Mouse (Mus musculus) embryonic facial prominence, embryonic 13.5 days (tissue): ENCODE results near the gene Slc26a8. TPM values are rescaled to one million over a fixed set of nuclear protein-coding genes. Genes with fewer than 3 reads are reported as not detected.

ENCODE experiments used
- ATAC-seq: fragments of 200-750 bp; cut with Nextera tagmentation; 2 replicates; pipeline ENCODE4 v1.8.0; 2017; ENCODE audit warnings: low read depth; ENCODE audit not compliant: insufficient number of reproducible peaks, insufficient read depth, low FRiP score, low TSS enrichment
- H3K27ac ChIP-seq: fragments of 300-500 bp; sonication (generic); 2 replicates; pipeline ENCODE4 v1.5.1; 2015; ENCODE audit warnings: moderate library complexity, mild to moderate bottlenecking, inconsistent platforms
- H3K27me3 ChIP-seq: fragments of 300-500 bp; sonication (generic); 2 replicates; pipeline ENCODE4 v1.6.1; 2015; ENCODE audit warnings: mild to moderate bottlenecking, inconsistent platforms
- H3K36me3 ChIP-seq: fragments of 300-500 bp; sonication (generic); 2 replicates; pipeline ENCODE4 v1.6.1; 2015; ENCODE audit warnings: mild to moderate bottlenecking, inconsistent platforms
- H3K4me1 ChIP-seq: fragments of 300-500 bp; sonication (generic); 2 replicates; pipeline ENCODE4 v1.6.1; 2015; ENCODE audit warnings: inconsistent platforms
- H3K4me2 ChIP-seq: fragments of 300-500 bp; sonication (generic); 2 replicates; pipeline ENCODE4 v1.6.1; 2015; ENCODE audit warnings: moderate library complexity, mild to moderate bottlenecking, inconsistent platforms
- H3K4me3 ChIP-seq: fragments of 300-500 bp; sonication (generic); 2 replicates; pipeline ENCODE4 v1.5.1; 2015; ENCODE audit warnings: mild to moderate bottlenecking, inconsistent platforms
- H3K9ac ChIP-seq: fragments of 300-500 bp; sonication (generic); 2 replicates; pipeline ENCODE4 v1.6.1; 2015; ENCODE audit warnings: mild to moderate bottlenecking, inconsistent platforms
- H3K9me3 ChIP-seq: fragments of 300-500 bp; sonication (generic); 2 replicates; pipeline ENCODE4 v1.6.1; 2016; ENCODE audit warnings: inconsistent platforms
- WGBS: fragments of 180-500 bp; shearing (Covaris S2); methylation state at CpG from one replicate; pipeline ENCODE4 v1.1.7; 2015; ENCODE audit warnings: mixed read lengths; 5-methylcytosine and 5-hydroxymethylcytosine counted together
- polyA plus RNA-seq: library from polyadenylated mRNA; unstranded; fragments of >200 nt; fragmentation: Nextera tagmentation; extraction: Ambion mirVana; gene quantifications from 2 replicates; pipeline ENCODE4 v1.2.1, GENCODE M21; 2015

Gene Slc26a8
- polyA plus RNA-seq, 1 experiment from 2014 or later, result 0.46 TPM

GRCm38 (mm10) chr17:28635842-28636241, 54.2 kb downstream of the Slc26a8 start:
- no peak overlapping the region for H3K27ac ChIP-seq
- ATAC-seq, result no peak
- H3K9me3 ChIP-seq, result no peaks in the 10 kb centered on the region
- H3K4me3 ChIP-seq, result no peak overlapping the region
- no peak overlapping the region for H3K4me2 ChIP-seq
- WGBS, result 73% methylated on average over 5 of the region's 5 CpGs
- H3K36me3 ChIP-seq, result no peaks in the 10 kb centered on the region
- no peaks in the 10 kb centered on the region for H3K27me3 ChIP-seq
- no peaks in the 10 kb centered on the region for H3K4me1 ChIP-seq
- no peak overlapping the region for H3K9ac ChIP-seq

GRCm38 (mm10) chr17:28629125-28629524, 60.9 kb downstream of the Slc26a8 start:
- H3K27ac ChIP-seq, result no peak overlapping the region
- no peak for ATAC-seq
- no peaks in the 10 kb centered on the region for H3K36me3 ChIP-seq
- no peak overlapping the region for H3K9ac ChIP-seq
- WGBS, result 49% methylated on average over 3 of the region's 3 CpGs
- no peaks in the 10 kb centered on the region for H3K9me3 ChIP-seq
- H3K27me3 ChIP-seq, result no peaks in the 10 kb centered on the region
- no peak overlapping the region for H3K4me3 ChIP-seq
- no peaks in the 10 kb centered on the region for H3K4me1 ChIP-seq
- H3K4me2 ChIP-seq, result no peak overlapping the region

GRCm38 (mm10) chr17:28628248-28629124, 61.5 kb downstream of the Slc26a8 start:
- no peak overlapping the region for H3K9ac ChIP-seq
- H3K9me3 ChIP-seq, result no peaks in the 10 kb centered on the region
- H3K27ac ChIP-seq, result no peak overlapping the region
- H3K4me1 ChIP-seq, result no peaks in the 10 kb centered on the region
- no peaks in the 10 kb centered on the region for H3K36me3 ChIP-seq
- 60% methylated on average over 10 of the region's 10 CpGs for WGBS
- H3K27me3 ChIP-seq, result no peaks in the 10 kb centered on the region
- H3K4me3 ChIP-seq, result no peak overlapping the region
- ATAC-seq, result no peak
- no peak overlapping the region for H3K4me2 ChIP-seq

- no peak for ATAC-seq
- Histone ChIP-seq H3K4me1 (no peaks in the 10 kb centered on the region), H3K4me2 (no peak overlapping the region), H3K27ac (no peak overlapping the region), H3K36me3 (no peaks in the 10 kb centered on the region), H3K4me3 (no peak overlapping the region), H3K27me3 (no peaks in the 10 kb centered on the region), H3K9me3 (no peaks in the 10 kb centered on the region), H3K9ac (no peak overlapping the region)
- WGBS, result 78% methylated on average over 2 of the region's 2 CpGs
These were observed 63.1 kb downstream of the Slc26a8 start for GRCm38 (mm10) chr17:28626937-28627336.

GRCm38 (mm10) chr17:28625327-28625726, 64.7 kb downstream of the Slc26a8 start:
- Histone ChIP-seq H3K9me3 (no peaks in the 10 kb centered on the region), H3K4me2 (no peak overlapping the region), H3K4me1 (peaks cover 11% of the 10 kb centered on the region), H3K4me3 (no peak overlapping the region), H3K27me3 (no peaks in the 10 kb centered on the region), H3K27ac (no peak overlapping the region), H3K9ac (no peak overlapping the region), H3K36me3 (peaks cover under 1% of the 10 kb centered on the region)
- 92% methylated on average over 15 of the region's 15 CpGs for WGBS
- no peak for ATAC-seq

- Histone ChIP-seq H3K4me3 (no peak overlapping the region), H3K9ac (0 out of 2 replicates have a peak overlapping the region, but pooled peaks have one; percentile 4), H3K4me1 (peaks cover 16% of the 10 kb centered on the region), H3K27ac (no peak overlapping the region), H3K4me2 (no peak overlapping the region), H3K27me3 (no peaks in the 10 kb centered on the region), H3K36me3 (peaks cover 5% of the 10 kb centered on the region), H3K9me3 (no peaks in the 10 kb centered on the region)
- 70% methylated on average over 2 of the region's 2 CpGs for WGBS
- ATAC-seq, result no peak
These were observed 65.2 kb downstream of the Slc26a8 start for GRCm38 (mm10) chr17:28624841-28625240.

- peaks cover 23% of the 10 kb centered on the region for H3K36me3 ChIP-seq
- H3K9ac ChIP-seq, result peak within 1 kb of the TSS; percentile 98
- H3K4me2 ChIP-seq, result peak within 1 kb of the TSS; percentile 78
- H3K4me3 ChIP-seq, result peak within 1 kb of the TSS; percentile 84
- peak; percentile 90 for ATAC-seq
- no peaks in the 10 kb centered on the region for H3K27me3 ChIP-seq
- H3K27ac ChIP-seq, result peak within 1 kb of the TSS; percentile 90
- no peaks in the 10 kb centered on the region for H3K9me3 ChIP-seq
- WGBS, result under 1% methylated on average over 51 of the region's 53 CpGs
- peaks cover 18% of the 10 kb centered on the region for H3K4me1 ChIP-seq
These were observed 67.7 kb downstream of the Slc26a8 start, which contains the start of gene Srpk1 for GRCm38 (mm10) chr17:28622300-28622759. TSS of gene Srpk1 (minus strand) at chr17:28622709.

GRCm38 (mm10) chr17:28621381-28622299, 68.4 kb downstream of the Slc26a8 start:
- peak overlapping the region; percentile 78 for H3K4me2 ChIP-seq
- H3K4me1 ChIP-seq, result peaks cover 18% of the 10 kb centered on the region
- H3K4me3 ChIP-seq, result peak overlapping the region; percentile 84
- H3K9me3 ChIP-seq, result no peaks in the 10 kb centered on the region
- under 1% methylated on average over 69 of the region's 78 CpGs for WGBS
- peak overlapping the region; percentile 98 for H3K9ac ChIP-seq
- peak; percentile 76 for ATAC-seq
- H3K27ac ChIP-seq, result peak overlapping the region; percentile 90
- peaks cover 23% of the 10 kb centered on the region for H3K36me3 ChIP-seq
- H3K27me3 ChIP-seq, result no peaks in the 10 kb centered on the region

- WGBS, result 86% methylated on average over 1 of the region's 1 CpGs
- Histone ChIP-seq H3K4me2 (no peak overlapping the region), H3K9me3 (no peaks in the 10 kb centered on the region), H3K4me1 (peaks cover 18% of the 10 kb centered on the region), H3K4me3 (no peak overlapping the region), H3K9ac (no peak overlapping the region), H3K36me3 (peaks cover 41% of the 10 kb centered on the region), H3K27me3 (no peaks in the 10 kb centered on the region), H3K27ac (no peak overlapping the region)
- no peak for ATAC-seq
These were observed 71.3 kb downstream of the Slc26a8 start for GRCm38 (mm10) chr17:28618775-28619174.

GRCm38 (mm10) chr17:28618124-28618523, 71.9 kb downstream of the Slc26a8 start:
- WGBS, result 84% methylated on average over 7 of the region's 7 CpGs
- Histone ChIP-seq H3K9me3 (no peaks in the 10 kb centered on the region), H3K4me3 (no peak overlapping the region), H3K36me3 (peaks cover 41% of the 10 kb centered on the region), H3K4me2 (no peak overlapping the region), H3K9ac (no peak overlapping the region), H3K4me1 (peaks cover 18% of the 10 kb centered on the region), H3K27ac (no peak overlapping the region), H3K27me3 (no peaks in the 10 kb centered on the region)
- no peak for ATAC-seq

- no peak overlapping the region for H3K4me2 ChIP-seq
- H3K27ac ChIP-seq, result no peak overlapping the region
- no peaks in the 10 kb centered on the region for H3K9me3 ChIP-seq
- H3K4me1 ChIP-seq, result peaks cover 18% of the 10 kb centered on the region
- peaks cover 41% of the 10 kb centered on the region for H3K36me3 ChIP-seq
- ATAC-seq, result no peak
- H3K27me3 ChIP-seq, result no peaks in the 10 kb centered on the region
- no peak overlapping the region for H3K4me3 ChIP-seq
- H3K9ac ChIP-seq, result no peak overlapping the region
- WGBS, result 86% methylated on average over 10 of the region's 10 CpGs
These were observed 72.4 kb downstream of the Slc26a8 start for GRCm38 (mm10) chr17:28617636-28618035.
